Mouse (Mus musculus) right cerebral cortex, postnatal 36 days (tissue): ENCODE measurements at regions not wholly inside any gene's neighbourhood (a gene's known extent, or its start where the extent isn't known, plus 50 kb on each side); places are given as distances from the start of the nearest gene placed in this dataset.
A peak's percentile ranks its signal among the peaks of the same experiment; 100 is the strongest.

Experiments
- DNase-seq, 2 experiments: peaks; one replicate each; pipeline ENCODE4 v3.0.0; 2022; ENCODE audit warnings: low spot score in 2 of 2, mixed read lengths in 1 of 2

- no peak for DNase-seq
These were observed 657.2 kb downstream of the Cdk5rap2 start for GRCm38 (mm10) chr4:69753086-69753485.

GRCm38 (mm10) chr4:69739833-69740510, 670.3 kb downstream of the Cdk5rap2 start:
- DNase-seq: peak in 1 of 2 experiments; percentile 39
